ENCODE assay signal across 9 mouse cellular contexts in the genomic region with DNA sequence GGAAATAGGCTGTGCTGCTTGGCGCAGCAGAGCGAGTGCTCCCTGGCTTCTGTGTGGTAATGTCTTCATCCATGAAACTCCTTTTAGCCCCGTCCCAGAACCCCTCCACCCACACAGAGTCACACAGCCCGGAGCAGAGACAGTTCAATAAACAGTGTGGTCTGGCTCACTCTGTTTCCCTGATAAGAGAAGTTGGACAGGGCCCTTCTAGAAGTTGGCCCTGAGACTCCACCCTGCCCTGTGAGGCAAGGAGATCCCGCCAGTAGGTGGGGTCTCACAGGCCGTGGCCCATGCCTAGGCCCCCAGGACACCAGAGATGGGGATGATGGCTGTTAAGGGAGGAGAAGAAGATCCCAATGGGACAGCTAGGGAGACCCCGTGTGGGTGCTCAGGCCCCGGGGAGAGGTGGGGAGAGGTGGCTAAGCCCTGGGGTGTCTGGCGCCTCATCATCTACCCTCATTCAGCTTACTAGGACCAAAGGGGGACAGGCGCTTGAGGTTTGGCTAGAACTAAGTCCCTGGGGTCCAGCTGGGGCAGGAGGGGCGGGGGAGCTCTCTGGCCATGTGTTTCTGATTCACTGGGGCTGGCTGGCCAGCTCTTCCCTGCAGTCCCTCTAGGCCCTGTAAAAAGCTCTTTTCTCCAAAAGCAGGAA. TPM values are rescaled to one million over a fixed set of nuclear protein-coding genes. Genes with fewer than 3 reads are reported as not detected.
A peak's percentile ranks its signal among the peaks of the same experiment; 100 is the strongest.
DNase-seq lines count a peak whose midpoint lies in the region; ATAC-seq lines count a peak whose summit lies in the region.
"Had no signal": no experiment of that assay in that cellular context is flagged by ENCODE, and none has a peak within 500 bp of the region (broad histone marks: within the 10 kb centered on the region; RNA-seq: fewer than 3 reads in every experiment).

No protein-coding gene starts in this region.

- no peak for ATAC-seq in midbrain, embryonic 15.5 days (replicated peaks)

- H3K36me3 ChIP-seq in heart, embryonic 10.5 days = no peaks in the 10 kb centered on the region
- H3K36me3 ChIP-seq in midbrain, embryonic 15.5 days (replicated peaks) = no peaks in the 10 kb centered on the region

- H3K9ac ChIP-seq in midbrain, embryonic 15.5 days = no peak overlapping the region

- H3K4me1 ChIP-seq in heart, embryonic 10.5 days = peaks cover 69% of the 10 kb centered on the region
- H3K4me1 ChIP-seq in midbrain, embryonic 15.5 days = peaks cover 17% of the 10 kb centered on the region

- 38% methylated on average over 11 of the region's 11 CpGs for WGBS in heart, embryonic 10.5 days
- 63% methylated on average over 11 of the region's 11 CpGs for WGBS in midbrain, embryonic 15.5 days

- H3K4me3 ChIP-seq in heart, embryonic 10.5 days = peak overlapping the region; percentile 7; the same call in 1 of the 2 replicates
- no peak overlapping the region for H3K4me3 ChIP-seq in midbrain, embryonic 15.5 days

- peaks cover 62% of the 10 kb centered on the region for H3K27me3 ChIP-seq in heart, embryonic 10.5 days (ENCODE audit: insufficient read depth, poor library complexity, severe bottlenecking)
- H3K27me3 ChIP-seq in midbrain, embryonic 15.5 days (replicated peaks) = no peaks in the 10 kb centered on the region

- DNase-seq in 3T3-L1 (ENCODE audit: low read depth, low spot score) (peak; percentile 94), MN1 (ENCODE audit: low spot score) (peak; percentile 65), liver (peak; percentile 65)
- no peak for DNase-seq in heart, embryonic 10.5 days (ENCODE audit: low spot score)
- no peak for DNase-seq in left cerebral cortex, postnatal 14 days (ENCODE audit: low spot score in 2 of 2)
- DNase-seq in layer of hippocampus, adult 18-20 months (ENCODE audit: low spot score in 2 of 2) = no peak
- DNase-seq in thymus, postnatal 10 days (ENCODE audit: low spot score in 2 of 2) = no peak
- DNase-seq: thymus, postnatal 4 days had no signal

- intact Hi-C loops in left cerebral cortex, postnatal 14 days (cut with DNase I) = no loop called here

- no peaks in the 10 kb centered on the region for H3K9me3 ChIP-seq in heart, embryonic 10.5 days
- H3K9me3 ChIP-seq in midbrain, embryonic 15.5 days = no peaks in the 10 kb centered on the region

- H3K4me2 ChIP-seq in midbrain, embryonic 15.5 days = no peak overlapping the region

- H3K27ac ChIP-seq in heart, embryonic 10.5 days = peak overlapping the region; percentile 79
- no peak overlapping the region for H3K27ac ChIP-seq in midbrain, embryonic 15.5 days

RNA-seq across cellular contexts. Expression of gene Prcd, which starts 5.9 kb away (rescaled TPM):
- 0.60 and 0.78 TPM in 2 replicates for polyA plus RNA-seq in heart, embryonic 10.5 days (2016; fragmentation: Nextera tagmentation; extraction: Ambion mirVana)
- total RNA-seq in left cerebral cortex, postnatal 14 days (2021) = 1 to 10 TPM; 2.8 to 3.0 TPM
- 1.5 and 3.0 TPM in 2 replicates for polyA plus RNA-seq in midbrain, embryonic 15.5 days (2015; fragmentation: Nextera tagmentation; extraction: Ambion mirVana)
- 1 to 10 TPM; 5.6 to 5.8 TPM for total RNA-seq in layer of hippocampus, adult 18-20 months (2021)

RNA-seq across cellular contexts. Expression of gene Cygb, which starts 6.6 kb away (rescaled TPM):
- 1.0 and 2.8 TPM in 2 replicates for polyA plus RNA-seq in heart, embryonic 10.5 days (2016; fragmentation: Nextera tagmentation; extraction: Ambion mirVana)
- total RNA-seq in left cerebral cortex, postnatal 14 days (2021) = 10 to 100 TPM; 26.7 to 34.7 TPM
- polyA plus RNA-seq in midbrain, embryonic 15.5 days (2015; fragmentation: Nextera tagmentation; extraction: Ambion mirVana) = 23.3 and 24.4 TPM in 2 replicates
- 10 to 100 TPM; 71.3 to 80.7 TPM for total RNA-seq in layer of hippocampus, adult 18-20 months (2021)

RNA-seq across cellular contexts. Expression of gene Rhbdf2, which starts 20.6 kb away (rescaled TPM):
- polyA plus RNA-seq in heart, embryonic 10.5 days (2016; fragmentation: Nextera tagmentation; extraction: Ambion mirVana) = 6.7 and 8.7 TPM in 2 replicates
- 1 to 10 TPM; 1.5 to 1.9 TPM for total RNA-seq in left cerebral cortex, postnatal 14 days (2021)
- polyA plus RNA-seq in midbrain, embryonic 15.5 days (2015; fragmentation: Nextera tagmentation; extraction: Ambion mirVana) = 0.83 TPM in 2 replicates
- total RNA-seq in layer of hippocampus, adult 18-20 months (2021) = 1 to 10 TPM; 1.1 to 1.3 TPM

Comparison
In these comparisons a context has a peak if more than half of its experiments do, and no peak if none do; other contexts are left out.
1. DNase-seq: peak in 3T3-L1 (single experiment), MN1 (single experiment) and liver (single experiment); none in heart, embryonic 10.5 days (single experiment), left cerebral cortex, postnatal 14 days (0 of 2), layer of hippocampus, adult 18-20 months (0 of 2) and thymus, postnatal 10 days (0 of 2).